Mouse (Mus musculus) heart, postnatal 0 days (tissue): ENCODE data around the gene Atxn2l.

Experiments
- CTCF ChIP-seq: IDR thresholded peaks from 2 replicates; pipeline ENCODE4 v1.5.1; 2016; ENCODE audit warnings: antibody characterized with exemption, control low read depth, low read depth
- EP300 ChIP-seq: IDR thresholded peaks from 2 replicates; pipeline ENCODE4 v1.6.1; 2016; ENCODE audit warnings: antibody characterized with exemption, low read depth

DNA sequence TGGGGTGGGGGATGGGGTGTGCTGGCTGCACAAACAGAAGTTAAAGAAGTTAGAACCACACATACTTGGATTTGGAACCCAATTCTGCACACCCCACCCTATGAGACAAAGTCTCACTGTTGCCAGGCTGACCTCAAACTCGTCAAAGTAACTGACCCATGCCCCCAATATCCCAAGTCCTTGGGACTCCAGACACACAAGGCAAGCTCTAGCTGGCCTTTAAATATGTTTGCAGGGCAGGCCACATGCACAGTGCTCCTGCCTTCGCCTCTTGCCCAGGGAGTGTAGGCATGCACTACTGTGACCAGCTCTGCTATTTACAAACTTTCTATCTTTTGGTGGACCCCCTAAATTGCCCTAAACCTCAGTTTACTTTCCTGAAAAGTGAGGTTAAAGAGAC is 48.0 kb downstream of the Atxn2l start:
- no peak for TF ChIP-seq CTCF
- no peak for TF ChIP-seq EP300
